Mouse (Mus musculus): ENCODE data around the gene Nlgn2. TPM values are rescaled to one million over a fixed set of nuclear protein-coding genes. Genes with fewer than 3 reads are reported as not detected.

Gene Nlgn2
- total RNA-seq, 2 experiments from 2014 or later = 236 to 243 TPM

DNA sequence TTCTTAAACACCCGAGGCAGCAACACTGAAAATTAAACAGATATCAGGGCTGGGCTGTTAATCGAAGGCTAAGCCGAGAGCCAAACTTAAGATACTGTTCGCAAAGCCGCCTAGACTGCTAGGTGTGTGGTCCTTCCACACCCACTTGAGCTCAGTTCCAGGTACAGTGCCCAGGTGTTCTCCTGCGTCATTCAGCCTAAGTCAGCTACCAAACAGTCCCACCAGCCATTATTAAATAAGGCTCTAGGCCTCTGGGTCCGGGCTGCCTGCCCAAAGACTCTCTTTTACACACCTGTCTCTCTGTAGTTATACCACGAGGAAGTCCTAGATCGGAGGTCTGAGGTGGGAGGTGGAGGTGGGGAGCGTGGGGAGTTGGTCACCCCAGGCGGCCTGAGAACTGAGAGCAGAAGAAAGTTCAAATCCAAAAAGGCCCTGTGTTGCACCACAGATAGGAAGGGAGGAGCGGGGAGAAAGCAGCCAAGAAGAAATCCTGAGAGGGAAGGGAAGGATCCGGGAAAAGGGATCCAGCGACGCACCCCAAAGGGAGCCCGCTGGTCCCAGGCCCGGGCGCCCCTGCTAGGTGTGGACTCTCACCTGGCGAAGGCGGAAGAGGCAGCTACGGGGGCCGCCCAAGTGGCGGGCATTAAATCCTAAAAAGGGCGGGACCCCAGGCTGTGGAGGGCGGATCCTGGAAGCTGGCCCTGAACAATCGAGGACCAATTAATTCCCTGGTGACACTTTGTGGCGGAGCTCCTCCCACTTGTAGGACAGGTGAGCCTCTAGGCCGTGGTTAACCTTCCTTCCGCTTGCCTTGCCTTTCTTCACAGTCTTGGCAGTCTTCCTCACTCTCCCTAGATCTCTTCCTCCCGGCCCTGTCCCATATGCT lies 20.8 kb upstream of the Nlgn2 start, which contains the start of gene Tnk1:
Gene Tnk1, minus strand, starts transcription at position 618 of the 886 bp plus-strand sequence.
- Histone ChIP-seq H3K4me3 (no peak within 1 kb of the TSS), H3K27ac (no peak within 1 kb of the TSS)
- intact Hi-C loops (cut with DNase I) = no loop called here
- DNase-seq (ENCODE audit: extremely low spot score in 1 of 2, low spot score in 2 of 2) = no peak
- TF ChIP-seq CTCF (IDR thresholded peaks at IDR 0.05) = no peak

- peak; percentile 46 for TF ChIP-seq CTCF (IDR thresholded peaks at IDR 0.05)
- Histone ChIP-seq H3K27ac (no peak overlapping the region), H3K4me3 (no peak overlapping the region)
- DNase-seq (ENCODE audit: extremely low spot score in 1 of 2, low spot score in 2 of 2) = no peak
- intact Hi-C loops (cut with DNase I) = no loop called here
These were observed 17.8 kb upstream of the Nlgn2 start for GRCm38 (mm10) chr11:69855347-69855746.

GRCm38 (mm10) chr11:69854680-69855079 lies 17.1 kb upstream of the Nlgn2 start:
- H3K4me3 ChIP-seq = no peak overlapping the region
- DNase-seq (ENCODE audit: extremely low spot score in 1 of 2, low spot score in 2 of 2) = no peak
- intact Hi-C loops (cut with DNase I) = no loop called here
- no peak for TF ChIP-seq CTCF (IDR thresholded peaks at IDR 0.05)
- H3K27ac ChIP-seq = no peak overlapping the region

DNA sequence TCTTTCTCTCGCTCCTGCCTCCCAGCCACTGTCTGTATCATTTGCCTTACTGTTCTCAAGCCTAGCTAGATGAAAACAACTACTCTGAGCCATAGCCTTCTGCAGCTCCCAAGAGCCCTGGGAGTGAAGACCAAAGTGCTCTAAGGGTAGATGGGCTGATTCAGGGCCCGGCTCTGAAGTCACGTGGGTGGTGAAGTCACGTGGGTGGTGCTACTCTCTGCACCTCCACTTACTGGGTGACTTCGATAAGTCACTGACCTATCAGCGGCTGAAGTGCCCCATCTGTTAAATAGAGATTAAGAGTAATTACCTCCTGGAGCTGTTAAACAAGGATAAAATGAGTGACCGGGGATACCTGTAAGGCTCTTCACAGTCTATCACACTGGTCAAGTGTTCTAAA lies 16.4 kb upstream of the Nlgn2 start:
- DNase-seq (ENCODE audit: extremely low spot score in 1 of 2, low spot score in 2 of 2) = no peak
- intact Hi-C loops (cut with DNase I) = no loop called here
- no peak for TF ChIP-seq CTCF (IDR thresholded peaks at IDR 0.05)
- Histone ChIP-seq H3K27ac (no peak overlapping the region), H3K4me3 (no peak overlapping the region)

DNA sequence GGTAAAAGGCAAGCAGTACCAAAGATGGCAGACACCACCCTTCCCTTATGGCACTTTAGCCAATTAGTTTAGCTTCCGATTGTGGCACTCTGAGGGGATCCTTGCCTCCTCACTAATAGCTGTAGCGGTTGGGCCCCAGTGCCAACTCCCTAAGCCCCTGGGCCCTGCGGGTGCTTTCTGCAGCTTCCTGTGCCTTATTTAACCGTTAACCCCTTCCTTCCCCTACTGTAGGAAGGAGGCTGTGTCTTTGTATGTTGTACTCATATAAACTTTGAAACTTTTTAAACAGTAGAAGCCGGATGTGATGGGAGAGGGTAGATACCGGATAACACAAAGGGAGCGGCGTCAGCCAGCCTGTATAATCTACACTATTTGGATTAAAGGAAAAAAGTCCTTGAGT lies 13.2 kb upstream of the Nlgn2 start:
- intact Hi-C loops (cut with DNase I) = no loop called here
- no peak for DNase-seq (ENCODE audit: extremely low spot score in 1 of 2, low spot score in 2 of 2)
- no peak overlapping the region for H3K4me3 ChIP-seq
- TF ChIP-seq CTCF (IDR thresholded peaks at IDR 0.05) = no peak
- H3K27ac ChIP-seq = no peak overlapping the region

GRCm38 (mm10) chr11:69849884-69850283 lies 12.3 kb upstream of the Nlgn2 start:
- Histone ChIP-seq H3K27ac (no peak overlapping the region), H3K4me3 (no peak overlapping the region)
- intact Hi-C loops (cut with DNase I) = no loop called here
- no peak for TF ChIP-seq CTCF (IDR thresholded peaks at IDR 0.05)
- no peak for DNase-seq (ENCODE audit: extremely low spot score in 1 of 2, low spot score in 2 of 2)

GRCm38 (mm10) chr11:69849128-69849527 lies 11.5 kb upstream of the Nlgn2 start:
- Histone ChIP-seq H3K4me3 (no peak overlapping the region), H3K27ac (no peak overlapping the region)
- no peak for TF ChIP-seq CTCF (IDR thresholded peaks at IDR 0.05)
- intact Hi-C loops (cut with DNase I) = no loop called here
- no peak for DNase-seq (ENCODE audit: extremely low spot score in 1 of 2, low spot score in 2 of 2)

GRCm38 (mm10) chr11:69848021-69848420 lies 10.4 kb upstream of the Nlgn2 start:
- no peak for DNase-seq (ENCODE audit: extremely low spot score in 1 of 2, low spot score in 2 of 2)
- no peak overlapping the region for H3K27ac ChIP-seq
- intact Hi-C loops (cut with DNase I) = no loop called here
- no peak for TF ChIP-seq CTCF (IDR thresholded peaks at IDR 0.05)
- no peak overlapping the region for H3K4me3 ChIP-seq

DNA sequence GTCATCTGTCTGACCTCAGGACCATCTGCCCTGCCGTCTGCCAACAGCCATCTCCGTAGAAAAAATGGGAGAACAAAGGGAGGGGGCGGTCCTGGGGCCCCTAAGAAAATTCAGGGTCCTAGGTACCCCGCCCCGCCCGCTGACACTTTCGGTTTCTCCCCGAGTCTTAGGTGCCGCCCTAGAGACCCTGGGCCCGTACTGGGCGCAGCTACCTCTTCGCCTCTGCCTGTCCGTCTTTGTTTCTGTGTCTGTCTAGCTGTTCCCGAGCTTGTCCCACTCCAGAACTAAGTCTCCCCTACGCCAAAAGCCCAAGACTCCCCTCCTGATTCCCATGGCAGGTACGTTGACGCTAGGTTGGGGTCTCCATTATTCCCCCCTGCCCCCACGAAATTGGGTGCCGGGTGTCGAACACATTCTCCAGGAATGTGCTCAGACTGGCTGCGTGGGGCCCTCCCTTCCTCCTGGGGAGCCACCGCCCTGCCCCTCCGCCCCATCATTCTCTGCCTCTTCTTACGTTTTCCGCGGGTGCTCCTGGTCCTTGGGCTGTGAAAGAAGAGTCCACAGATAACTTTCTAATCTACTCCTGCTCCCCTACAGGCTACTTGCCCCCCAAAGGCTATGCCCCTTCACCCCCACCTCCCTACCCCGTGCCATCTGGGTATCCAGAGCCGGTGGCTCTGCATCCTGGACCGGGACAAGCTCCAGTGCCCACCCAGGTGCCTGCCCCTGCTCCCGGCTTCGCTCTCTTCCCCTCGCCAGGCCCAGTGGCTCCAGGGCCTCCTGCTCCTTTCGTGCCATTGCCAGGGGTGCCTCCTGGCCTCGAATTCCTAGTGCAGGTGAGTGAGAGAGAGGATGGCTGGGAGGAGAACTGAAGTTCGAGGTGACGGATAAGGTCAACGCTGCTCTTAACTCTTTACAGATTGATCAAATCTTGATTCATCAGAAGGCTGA lies 9.4 kb upstream of the Nlgn2 start:
- no peak for DNase-seq (ENCODE audit: extremely low spot score in 1 of 2, low spot score in 2 of 2)
- peak overlapping the region; percentile 82 for H3K4me3 ChIP-seq
- intact Hi-C loops (cut with DNase I) = no loop called here
- peak overlapping the region; percentile 88 for H3K27ac ChIP-seq
- TF ChIP-seq CTCF (IDR thresholded peaks at IDR 0.05) = no peak

- intact Hi-C loops (cut with DNase I) = no loop called here
- Histone ChIP-seq H3K27ac (peak within 1 kb of the TSS; percentile 88), H3K4me3 (peak within 1 kb of the TSS; percentile 82)
- peak; percentile 87 to 90 for DNase-seq (ENCODE audit: extremely low spot score in 1 of 2, low spot score in 2 of 2)
- TF ChIP-seq CTCF (IDR thresholded peaks at IDR 0.05) = no peak
These were observed 8.7 kb upstream of the Nlgn2 start, which contains the start of gene Plscr3 for GRCm38 (mm10) chr11:69846198-69846680. Gene Plscr3 (plus strand): TSS chr11:69846376.

DNA sequence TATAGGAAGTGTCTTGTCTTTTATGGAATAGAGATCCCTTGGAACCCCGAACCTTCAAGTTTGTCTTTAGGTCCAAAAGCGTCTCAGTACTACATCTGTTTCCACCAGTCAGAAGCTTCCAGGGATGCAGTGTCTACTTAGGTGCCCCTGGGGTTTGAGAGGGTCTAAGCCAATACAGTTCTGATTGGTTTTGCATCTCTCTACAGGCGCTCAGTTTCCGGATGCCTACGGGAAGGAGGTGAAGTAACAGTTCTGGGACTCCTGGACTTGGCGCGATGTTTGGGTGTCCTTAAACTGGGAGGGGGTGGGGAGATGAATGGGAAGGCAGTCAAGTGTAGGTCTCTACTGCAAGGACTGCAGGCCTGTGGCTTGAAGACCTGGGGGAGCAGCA lies 1.1 kb upstream of the Nlgn2 start:
- TF ChIP-seq CTCF (IDR thresholded peaks at IDR 0.05) = no peak
- Histone ChIP-seq H3K27ac (peak overlapping the region; percentile 94), H3K4me3 (peak overlapping the region; percentile 67)
- DNase-seq (ENCODE audit: extremely low spot score in 1 of 2, low spot score in 2 of 2) = no peak
- intact Hi-C loops (cut with DNase I) = loop anchor here (5.0 kb wide), 2 partner anchors 64 to 156 kb away; partner anchors contain the start of genes 2810408A11Rik, Neurl4 and Senp3

All from left cerebral cortex, adult 2 months (tissue).